Mouse (Mus musculus): ENCODE results near the gene Smim27.

GRCm38 (mm10) chr4:40244035-40244434, 25.3 kb upstream of the Smim27 start:
- TF ChIP-seq CTCF (IDR thresholded peaks at IDR 0.05; ENCODE audit: insufficient read depth, low read length) (no peak), POLR2A (IDR thresholded peaks at IDR 0.05; ENCODE audit: borderline replicate concordance, extremely low read depth, low read depth, low read length) (no peak)

All from lung, adult 2 months (tissue).